Mouse (Mus musculus) ES-E14 (cell line): ENCODE results near the gene Lrrc23.

Experiments used
- CHD2 ChIP-seq: IDR thresholded peaks from 2 replicates; pipeline ENCODE4 v1.6.1; 2014; ENCODE audit warnings: mild to moderate bottlenecking, low read depth, low read length, inconsistent platforms
- HCFC1 ChIP-seq: IDR thresholded peaks from 2 replicates; pipeline ENCODE4 v1.6.1; 2012; ENCODE audit warnings: low read length, inconsistent platforms, borderline replicate concordance; ENCODE audit not compliant: insufficient read depth
- MAFK ChIP-seq: IDR thresholded peaks from 2 replicates; pipeline ENCODE4 v1.6.1; 2014; ENCODE audit warnings: mild to moderate bottlenecking, low read depth, low read length, inconsistent platforms; ENCODE audit not compliant: insufficient read depth
- ZC3H11A ChIP-seq: IDR thresholded peaks from 2 replicates; pipeline ENCODE4 v1.6.1; 2012; ENCODE audit warnings: low read depth, mild to moderate bottlenecking, inconsistent platforms, low read length, borderline replicate concordance
- ZNF384 ChIP-seq: IDR thresholded peaks from 2 replicates; pipeline ENCODE4 v1.6.1; 2012; ENCODE audit warnings: low read depth, low read length, inconsistent platforms

DNA sequence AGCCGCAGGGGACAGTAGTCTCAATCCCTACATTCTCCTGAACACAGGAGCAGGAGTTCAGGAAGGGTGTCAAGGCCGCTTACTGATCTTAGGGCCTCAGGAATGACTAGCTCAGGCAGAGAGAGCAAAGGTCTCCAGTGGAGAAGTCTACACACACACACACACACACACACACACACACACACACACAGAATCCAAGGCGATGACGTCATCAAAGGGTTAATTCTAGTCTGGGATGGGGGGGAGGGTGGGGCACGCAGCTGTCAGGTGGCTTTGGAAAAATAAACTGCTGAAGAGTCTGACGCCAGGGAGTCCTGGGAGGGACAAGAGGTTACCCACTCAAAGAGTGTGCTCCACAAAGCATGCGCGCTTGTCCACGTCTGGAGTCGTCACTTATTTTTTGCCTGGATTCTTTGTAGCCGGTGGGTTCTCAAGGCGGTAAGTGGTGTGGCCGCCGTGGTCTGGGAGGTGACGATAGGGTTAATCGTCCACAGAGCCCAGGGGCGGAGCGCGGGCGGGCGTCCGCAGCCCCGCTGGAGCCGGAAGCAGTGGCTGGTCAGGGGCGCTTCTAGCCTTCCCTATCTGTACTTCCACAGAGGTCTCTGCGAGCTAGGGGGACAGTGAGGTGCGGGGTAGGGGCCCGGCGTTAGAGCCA, 29.0 kb upstream of the Lrrc23 start, which contains the start of gene Spsb2:
- TF ChIP-seq ZC3H11A (no peak), ZNF384 (no peak), CHD2 (no peak), HCFC1 (no peak), MAFK (no peak)
